Mouse (Mus musculus) spleen, postnatal 36 days (tissue): ENCODE results near the gene Bcat1.

ENCODE experiments used
- DNase-seq, 2 experiments: peaks; one replicate each; pipeline ENCODE4 v3.0.0; 2022; ENCODE audit warnings: low spot score in 2 of 2, mixed read lengths in 1 of 2

Bcat1 gene

DNA sequence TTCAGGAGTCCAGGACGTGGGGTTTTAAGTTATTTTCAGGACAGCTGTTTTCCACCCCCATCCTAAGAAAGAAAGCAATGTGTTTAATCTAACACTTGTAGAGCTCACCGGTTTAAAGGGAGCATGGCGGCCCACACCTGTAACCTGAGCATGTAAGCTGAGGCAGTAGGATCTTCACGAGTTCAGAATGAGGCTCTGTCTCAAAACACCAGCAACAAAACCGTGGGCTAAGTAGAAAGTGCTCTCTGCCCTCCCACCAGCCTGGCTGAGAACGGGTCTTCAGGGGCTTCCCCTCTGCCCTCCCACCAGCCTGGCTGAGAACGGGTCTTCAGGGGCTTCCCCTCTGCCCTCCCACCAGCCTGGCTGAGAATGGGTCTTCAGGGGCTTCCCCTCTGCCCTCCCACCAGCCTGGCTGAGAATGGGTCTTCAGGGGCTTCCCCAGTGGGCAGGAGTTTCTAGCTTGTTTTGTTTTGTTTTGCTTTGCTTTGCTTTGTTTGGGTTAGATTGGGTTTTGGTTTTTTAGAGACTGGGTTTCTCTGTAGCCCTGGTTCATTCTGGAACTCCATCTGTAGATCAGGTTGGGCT, 17.1 kb upstream of the Bcat1 start:
- peak; percentile 27 to 34 for DNase-seq

- DNase-seq, result no peak
These were observed 16.0 kb upstream of the Bcat1 start for GRCm38 (mm10) chr6:145091998-145092397.

DNA sequence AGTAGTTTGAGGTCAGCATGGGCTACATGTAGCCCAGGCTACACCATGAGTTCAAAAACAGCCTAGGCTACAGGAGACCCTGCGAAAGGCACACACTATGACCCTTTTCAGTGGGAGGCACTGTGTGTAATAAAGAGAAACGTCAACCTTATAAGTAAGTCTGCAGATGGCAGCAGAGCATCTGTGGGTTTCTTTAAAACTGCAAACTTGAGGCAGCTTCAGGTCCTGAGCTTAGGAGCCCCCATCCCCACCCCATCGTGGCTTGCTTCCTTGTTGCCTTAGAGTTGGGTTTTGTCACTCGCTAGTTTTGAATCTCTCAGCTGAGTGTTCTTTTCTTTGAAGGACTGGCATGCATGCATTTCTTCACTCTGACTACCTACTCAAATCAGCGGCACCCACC, 14.9 kb upstream of the Bcat1 start:
- peak in 1 of 2 experiments; percentile 28 for DNase-seq

GRCm38 (mm10) chr6:145090201-145090863, 14.3 kb upstream of the Bcat1 start:
- DNase-seq, result no peak

DNA sequence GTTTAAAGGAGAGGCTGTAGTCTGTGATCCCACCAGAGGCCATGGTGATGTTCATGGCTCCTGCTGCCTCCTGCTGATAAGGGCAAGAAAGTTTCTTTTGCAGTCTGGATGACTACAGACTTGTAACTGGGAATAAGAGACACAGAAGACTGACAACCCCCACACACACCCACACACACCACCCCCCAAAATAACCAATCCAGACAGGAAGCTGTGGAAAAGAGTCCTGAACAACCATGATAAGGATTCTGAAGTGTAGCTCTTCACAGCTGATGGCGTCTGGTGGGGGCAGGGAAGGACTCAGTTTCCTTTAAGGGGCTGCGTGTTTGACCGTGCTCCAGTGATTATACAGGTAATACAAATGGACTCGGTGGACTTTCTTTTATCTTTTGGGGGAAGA, 13.4 kb upstream of the Bcat1 start:
- no peak for DNase-seq

DNA sequence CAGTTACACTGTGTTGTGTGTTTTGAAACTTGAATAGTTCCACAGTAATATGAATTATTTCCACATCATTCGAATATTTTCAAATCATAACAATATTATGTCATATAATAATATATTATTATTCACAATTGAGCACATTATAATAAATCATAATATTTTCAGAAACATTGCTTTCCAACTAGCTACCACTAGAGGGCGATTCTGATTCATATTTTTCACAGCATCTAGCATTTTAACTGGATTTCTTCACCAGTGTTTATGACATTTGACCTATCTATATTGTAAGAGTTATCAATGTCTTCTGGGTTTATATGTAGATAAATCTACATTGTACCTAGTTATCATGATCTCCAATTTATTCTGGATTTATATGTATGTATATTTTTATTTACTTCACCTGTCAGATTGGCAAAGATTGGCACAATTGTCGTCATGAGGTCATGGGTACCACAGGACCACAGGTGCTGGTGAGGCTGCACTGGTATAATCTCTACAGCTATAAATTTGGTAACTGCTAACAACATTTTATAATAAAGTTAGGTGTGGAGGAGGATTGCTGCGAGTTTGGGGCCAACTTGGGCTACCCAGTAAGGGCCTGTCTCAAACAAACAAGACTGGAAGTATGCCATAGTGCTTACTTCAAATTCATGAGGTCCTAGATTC, 12.6 kb upstream of the Bcat1 start:
- DNase-seq, result no peak

DNA sequence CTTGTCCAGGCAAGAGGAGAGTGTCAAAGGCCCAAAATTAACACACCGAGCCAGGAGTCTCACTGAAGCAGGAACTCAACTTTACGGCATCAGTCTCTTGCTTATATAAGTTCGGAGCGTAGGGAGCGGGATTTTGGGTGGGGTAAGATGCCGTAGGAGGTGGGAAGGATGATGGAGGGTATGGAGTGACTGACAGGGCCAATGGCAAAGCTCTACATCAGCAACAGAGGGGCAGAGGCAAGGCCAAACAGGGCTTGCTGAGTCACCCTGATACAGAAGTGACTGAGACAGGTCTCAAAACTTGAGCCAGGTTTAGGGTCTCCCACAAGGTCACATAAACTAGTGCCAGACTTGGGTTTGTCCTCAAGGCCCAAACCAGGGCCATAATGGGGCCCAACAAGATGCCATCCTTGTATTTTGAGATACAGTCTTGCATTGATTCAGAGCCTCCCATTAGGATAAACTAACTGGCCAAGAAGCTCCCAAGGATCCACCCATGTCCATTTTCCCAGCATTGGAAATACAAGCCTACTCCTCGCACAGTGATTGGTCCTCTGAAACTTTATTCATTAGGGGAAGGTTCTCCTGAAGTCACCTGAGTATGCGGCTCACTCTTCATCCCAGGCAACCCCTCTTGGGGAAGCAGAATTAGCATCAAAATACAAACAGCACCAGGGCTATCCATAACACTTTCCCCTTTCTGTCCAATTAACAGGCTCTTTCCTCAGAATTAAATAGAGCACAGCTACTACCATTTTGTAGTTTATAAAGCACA, 8.5 kb upstream of the Bcat1 start:
- DNase-seq, result no peak

GRCm38 (mm10) chr6:145081721-145082120, 5.7 kb upstream of the Bcat1 start:
- DNase-seq, result no peak

DNA sequence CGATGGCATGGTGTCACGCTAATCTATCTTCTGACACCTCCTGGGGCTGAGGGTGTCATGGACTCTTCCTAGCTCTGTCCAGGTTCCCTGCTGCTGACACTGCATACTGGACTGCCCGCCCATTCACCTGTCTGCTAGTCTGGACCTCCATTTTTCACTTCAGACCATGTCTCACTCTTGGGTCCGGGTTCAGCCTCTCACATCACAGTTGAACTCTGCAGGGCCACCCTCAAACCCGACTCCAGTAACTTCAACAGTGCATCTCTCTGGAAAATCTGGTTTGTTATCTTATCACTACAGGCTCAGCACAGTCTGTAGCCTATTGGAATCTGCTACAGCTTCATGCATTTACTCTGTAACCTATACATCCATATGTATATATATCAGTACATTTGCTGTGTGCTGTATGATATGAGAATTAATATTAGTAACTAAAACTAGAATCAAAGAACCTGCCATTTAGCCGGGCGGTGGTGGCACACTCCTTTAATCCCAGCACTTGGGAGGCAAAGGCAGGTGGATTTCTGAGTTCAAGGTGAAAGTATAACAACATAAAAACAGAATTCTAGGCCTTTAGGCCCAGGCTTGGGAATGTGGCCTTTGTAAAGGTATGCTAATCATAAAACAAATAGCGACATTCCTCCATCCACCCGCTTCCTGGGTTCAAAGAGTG, 3.2 kb upstream of the Bcat1 start:
- no peak for DNase-seq

DNA sequence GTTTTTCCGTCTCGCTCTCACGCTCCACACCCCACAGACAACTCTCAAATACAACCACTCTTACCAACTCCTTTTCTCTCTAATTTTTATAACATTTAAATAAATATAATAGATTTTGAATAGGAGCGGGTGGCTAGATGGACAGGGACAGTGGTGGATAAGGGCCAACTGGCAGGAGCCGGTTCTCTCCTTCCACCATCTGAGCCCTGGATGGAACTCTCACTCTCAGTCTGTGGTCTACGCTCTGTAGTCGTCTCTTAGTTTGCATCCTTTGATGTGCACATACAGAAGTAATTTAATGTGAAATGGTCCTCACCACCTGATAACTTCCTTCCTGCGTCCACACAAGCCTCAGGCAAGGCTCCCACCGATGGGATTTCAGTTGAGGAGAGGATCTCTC, 302 bp upstream of the Bcat1 start:
- no peak for DNase-seq

DNA sequence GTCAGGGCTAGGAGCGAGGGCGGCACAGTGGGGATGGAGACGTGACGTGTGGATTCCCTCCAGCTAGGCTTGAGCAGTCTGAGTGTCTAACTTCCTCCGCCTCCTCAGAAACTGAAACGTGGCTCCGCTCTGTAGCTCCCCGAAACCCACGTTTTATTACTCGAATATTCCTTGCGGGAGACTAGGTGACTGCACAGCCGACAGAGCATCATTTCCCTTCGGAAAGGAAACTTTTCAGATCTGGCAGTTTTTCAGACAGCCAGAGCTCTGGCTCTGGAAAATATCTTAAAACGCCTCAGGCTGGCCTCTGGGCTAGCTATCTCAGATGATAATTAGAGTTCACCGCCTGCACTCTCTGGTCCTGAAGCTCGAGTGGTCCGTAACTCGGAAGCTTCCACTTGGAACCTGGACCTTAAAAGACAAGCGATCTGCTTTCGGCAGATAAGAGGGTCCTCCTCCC, 866 bp downstream of the Bcat1 start:
- no peak for DNase-seq

- no peak for DNase-seq
These were observed 1.5 kb downstream of the Bcat1 start for GRCm38 (mm10) chr6:145074461-145074860.

GRCm38 (mm10) chr6:145069921-145070320, 6.1 kb downstream of the Bcat1 start:
- DNase-seq, result no peak

GRCm38 (mm10) chr6:145069397-145069796, 6.6 kb downstream of the Bcat1 start:
- DNase-seq, result no peak

DNA sequence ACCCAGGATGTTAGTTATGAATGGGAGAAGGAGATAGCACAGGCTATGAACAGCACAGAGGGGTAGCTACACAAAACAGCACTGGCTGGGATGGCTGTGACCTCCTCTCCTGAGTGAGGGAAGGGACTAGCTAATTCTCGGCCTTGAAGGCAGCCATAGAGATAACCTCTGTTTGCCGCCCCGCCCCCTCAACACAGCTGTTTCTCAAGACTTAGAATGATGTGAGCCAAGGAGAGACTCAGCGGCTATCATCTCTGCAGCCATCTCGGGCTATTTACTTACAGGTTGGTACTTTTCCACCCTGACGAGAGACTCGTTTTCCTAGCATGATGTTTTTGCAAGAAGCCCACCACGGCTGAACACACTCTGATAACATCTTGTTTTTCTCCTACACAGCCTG, 8.3 kb downstream of the Bcat1 start:
- no peak for DNase-seq

DNA sequence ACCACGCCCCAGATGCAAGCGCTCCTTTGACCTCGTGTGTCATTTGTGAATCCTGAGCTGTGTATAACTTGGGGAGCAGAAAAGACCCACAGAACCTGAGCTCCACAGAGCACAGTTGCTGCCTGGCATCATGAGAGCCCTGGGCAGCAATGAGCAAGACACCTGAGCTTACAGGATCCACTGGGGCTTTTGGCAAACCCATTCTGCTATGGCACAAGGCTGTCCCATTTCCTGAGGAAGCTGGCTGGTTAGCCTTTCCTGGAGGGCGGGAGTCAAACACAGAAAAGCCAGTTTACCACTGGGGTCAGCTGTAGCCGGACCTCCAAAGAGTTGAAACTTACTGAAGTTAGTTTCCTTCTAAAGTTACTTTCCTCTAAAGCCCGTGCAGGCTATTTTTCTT, 9.6 kb downstream of the Bcat1 start:
- DNase-seq, result no peak

GRCm38 (mm10) chr6:145065301-145065845, 10.6 kb downstream of the Bcat1 start:
- DNase-seq, result no peak

- DNase-seq, result no peak
These were observed 11.9 kb downstream of the Bcat1 start for GRCm38 (mm10) chr6:145064104-145064503.

GRCm38 (mm10) chr6:145063212-145063868, 12.6 kb downstream of the Bcat1 start:
- DNase-seq, result no peak

- no peak for DNase-seq
These were observed 13.2 kb downstream of the Bcat1 start for GRCm38 (mm10) chr6:145062763-145063162.

GRCm38 (mm10) chr6:145061361-145061760, 14.6 kb downstream of the Bcat1 start:
- no peak for DNase-seq
